Mouse (Mus musculus): ENCODE data around the gene Gm44511. TPM values are rescaled to one million over a fixed set of nuclear protein-coding genes. Genes with fewer than 3 reads are reported as not detected.
A peak's percentile ranks its signal among the peaks of the same experiment; 100 is the strongest.
"Not testable (repeated sequence)": the region's sequence is repeated elsewhere in the genome, so short reads cannot be mapped to it uniquely, and the experiment has no call there.

The Gm44511 gene
- total RNA-seq, 2 experiments from 2014 or later = not detected

DNA sequence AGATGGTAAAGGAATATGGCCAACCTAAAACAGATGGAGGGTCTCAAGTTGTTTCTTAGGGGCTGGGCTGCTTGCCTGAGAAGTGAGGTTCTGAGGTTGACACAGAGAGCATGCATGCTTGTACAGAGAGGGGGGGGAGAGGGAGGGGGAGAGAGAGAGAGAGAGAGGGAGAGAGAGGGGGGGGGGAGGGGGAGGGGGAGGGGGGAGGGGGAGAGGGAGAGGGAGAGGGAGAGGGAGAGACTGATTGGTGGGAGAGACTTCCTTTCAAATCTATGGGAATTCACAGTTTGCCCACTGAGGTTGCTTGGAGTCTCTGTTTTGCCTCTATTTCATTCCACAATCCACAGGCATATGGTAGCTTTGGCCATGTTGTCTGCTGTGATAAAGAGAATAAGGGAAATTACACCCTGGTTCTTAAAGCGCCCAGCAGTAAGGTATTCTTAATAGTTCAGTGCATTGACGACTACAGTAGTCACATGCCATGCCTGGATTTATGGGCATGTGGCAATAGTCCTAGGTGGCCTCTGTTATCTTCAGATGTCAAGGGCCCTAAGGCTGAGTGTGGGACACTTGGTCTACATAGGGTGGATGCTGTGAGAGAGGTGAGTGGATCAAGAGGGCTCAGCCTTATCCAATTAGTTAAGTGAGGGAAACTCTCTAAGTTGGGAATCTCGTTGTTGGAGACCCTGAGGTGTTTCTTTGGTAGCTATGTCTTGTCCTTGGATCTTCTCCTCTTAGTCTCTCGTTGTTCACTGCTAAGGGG is 15.4 kb upstream of the Gm44511 start:
- no peak for ATAC-seq (replicated peaks; ENCODE audit: poor library complexity)

DNA sequence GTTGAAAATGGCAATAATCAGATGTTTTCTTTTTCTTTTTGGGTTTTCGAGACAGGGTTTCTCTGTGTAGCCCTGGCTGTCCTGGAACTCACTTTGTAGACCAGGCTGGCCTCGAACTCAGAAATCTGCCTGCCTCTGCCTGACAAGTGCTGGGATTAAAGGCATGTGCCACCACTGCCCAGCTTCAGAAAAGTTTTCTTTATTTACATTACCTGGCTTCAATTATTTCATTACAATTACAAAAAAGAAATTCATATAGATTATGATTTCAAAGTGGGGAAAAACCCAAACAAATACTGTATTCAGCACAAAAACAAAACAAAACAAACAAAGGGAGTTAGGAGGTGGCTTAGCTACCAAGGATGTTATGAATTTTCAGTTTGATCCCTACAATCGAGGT is 14.6 kb upstream of the Gm44511 start:
- not testable (repeated sequence) for ATAC-seq (replicated peaks; ENCODE audit: poor library complexity)

DNA sequence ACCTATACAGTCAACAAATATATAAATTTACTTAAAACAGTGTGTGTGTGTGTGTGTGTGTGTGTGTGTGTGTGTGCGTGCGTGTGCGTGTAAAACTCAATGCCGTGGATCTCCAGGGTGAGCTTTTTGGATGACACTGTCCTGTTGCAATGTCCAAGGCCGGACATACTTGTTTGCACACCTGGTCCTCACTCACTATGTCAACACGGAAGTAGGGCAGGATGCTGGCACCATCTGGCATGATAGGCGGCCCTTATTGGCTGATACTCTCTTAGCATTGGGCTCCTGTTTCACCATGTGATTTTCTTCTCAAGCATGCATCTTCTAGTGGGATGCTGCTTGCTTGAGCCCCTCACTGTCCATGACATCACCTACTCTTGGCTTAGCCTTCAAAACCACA is 13.8 kb upstream of the Gm44511 start:
- no peak for ATAC-seq (replicated peaks; ENCODE audit: poor library complexity)

DNA sequence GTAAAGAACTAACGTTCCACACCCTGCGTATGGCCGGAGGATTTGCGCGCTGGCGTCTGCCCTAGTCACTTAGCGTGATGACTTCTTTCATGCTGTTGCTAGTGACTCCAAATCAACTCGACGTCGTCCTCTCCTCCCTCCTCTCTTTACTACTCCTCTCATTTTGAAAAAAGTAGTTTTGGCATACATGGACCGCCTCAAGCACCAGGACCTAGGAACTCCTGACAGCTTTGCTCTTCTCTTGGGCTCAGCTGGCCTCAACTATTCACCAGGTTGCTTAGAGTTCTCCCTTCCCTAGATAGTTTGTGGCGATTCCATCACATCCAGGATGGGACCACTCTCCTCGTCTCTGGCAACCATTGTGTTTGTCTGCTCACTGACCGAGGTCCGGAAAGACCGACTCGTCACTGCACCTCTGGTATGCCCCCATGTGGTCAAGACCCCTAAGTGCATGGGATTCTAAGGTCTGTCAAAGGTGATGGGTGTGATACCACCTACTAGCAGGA is 13.2 kb upstream of the Gm44511 start:
- ATAC-seq (replicated peaks; ENCODE audit: poor library complexity) = peak; percentile 47

DNA sequence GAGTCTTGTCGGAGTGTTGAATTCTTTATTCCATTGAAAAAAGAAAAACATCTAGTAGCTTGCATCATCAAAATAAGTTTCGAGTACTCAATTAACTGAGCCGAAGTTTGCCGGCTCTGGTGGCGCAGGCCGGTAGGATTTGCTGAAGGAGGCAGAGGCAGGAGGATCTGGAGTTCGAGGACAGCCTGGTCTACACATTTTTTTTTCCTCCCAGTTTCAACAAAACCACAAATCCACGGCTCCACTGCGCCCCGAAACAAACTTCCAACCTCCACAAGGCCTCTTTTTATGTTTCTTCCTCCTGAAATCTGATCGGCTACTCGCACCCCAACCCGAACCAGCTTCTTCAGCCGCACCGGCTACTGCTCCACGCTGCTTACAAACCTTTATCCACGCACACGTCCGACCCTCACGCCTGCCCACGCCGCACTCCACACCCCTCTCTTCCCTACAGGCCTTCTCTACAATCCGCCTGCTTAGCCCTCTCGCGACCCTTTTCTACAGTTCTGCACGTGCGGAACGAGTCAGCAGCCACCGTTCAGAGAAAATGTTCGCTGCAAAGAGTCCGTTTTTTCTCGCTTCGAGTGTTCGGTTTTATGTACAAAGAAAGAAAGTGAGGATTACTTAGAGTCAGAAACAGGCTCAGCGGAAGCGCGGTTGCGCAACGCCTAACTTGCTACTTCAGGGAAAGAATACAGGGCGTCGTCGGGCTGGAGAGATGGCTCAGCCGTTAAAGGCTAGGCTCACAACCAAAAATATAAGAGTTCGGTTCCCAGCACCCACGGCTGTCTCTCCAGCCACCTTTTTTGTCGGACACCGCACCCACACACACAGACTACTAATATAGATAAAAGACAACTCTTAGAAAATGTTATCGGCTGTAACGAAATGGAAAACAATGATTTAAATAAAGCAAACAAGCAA is 12.5 kb upstream of the Gm44511 start:
- ATAC-seq (replicated peaks; ENCODE audit: poor library complexity) = peak; percentile 18

DNA sequence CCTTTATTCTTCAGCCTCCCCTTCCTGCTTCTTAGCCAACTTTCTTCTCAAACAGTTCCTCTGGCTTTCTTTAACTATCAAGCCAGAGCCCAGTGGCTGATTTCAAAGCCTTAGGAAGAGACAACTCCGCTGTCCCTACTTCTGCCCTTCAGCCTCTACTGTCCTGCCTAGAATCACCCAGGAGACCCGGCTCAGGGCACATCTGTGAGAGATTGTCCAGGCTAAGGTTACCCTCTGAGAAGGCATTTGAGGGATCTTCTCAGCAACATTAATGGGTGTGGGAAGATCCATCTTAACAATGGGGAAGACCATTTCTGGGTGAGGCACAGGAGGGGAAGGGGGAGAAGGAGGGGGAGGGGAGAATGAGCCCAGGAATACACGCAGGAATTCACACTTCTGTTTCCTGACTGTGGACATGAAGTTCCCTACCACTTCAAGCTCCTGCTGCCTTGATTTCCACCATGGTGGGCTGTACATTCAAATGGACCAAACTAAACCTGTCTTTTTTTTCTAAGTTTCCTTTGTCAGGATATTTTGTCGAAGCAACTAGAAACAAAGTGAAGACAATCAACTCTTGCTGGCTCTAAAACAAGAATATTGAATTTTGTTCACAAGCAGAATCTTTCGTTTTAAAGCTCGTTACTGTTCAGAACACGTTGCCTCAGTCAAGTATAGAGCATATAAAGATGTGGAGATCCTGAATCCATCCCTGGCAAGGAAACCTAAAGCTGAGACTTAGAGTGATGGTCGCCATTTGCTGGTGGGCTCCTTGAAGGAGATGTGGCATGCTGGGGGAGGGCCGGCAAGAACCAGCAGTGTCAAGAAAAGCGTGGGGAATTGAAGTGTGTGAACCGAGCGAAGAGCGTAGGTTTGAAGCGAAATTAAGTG is 11.6 kb upstream of the Gm44511 start:
- no peak for ATAC-seq (replicated peaks; ENCODE audit: poor library complexity)

DNA sequence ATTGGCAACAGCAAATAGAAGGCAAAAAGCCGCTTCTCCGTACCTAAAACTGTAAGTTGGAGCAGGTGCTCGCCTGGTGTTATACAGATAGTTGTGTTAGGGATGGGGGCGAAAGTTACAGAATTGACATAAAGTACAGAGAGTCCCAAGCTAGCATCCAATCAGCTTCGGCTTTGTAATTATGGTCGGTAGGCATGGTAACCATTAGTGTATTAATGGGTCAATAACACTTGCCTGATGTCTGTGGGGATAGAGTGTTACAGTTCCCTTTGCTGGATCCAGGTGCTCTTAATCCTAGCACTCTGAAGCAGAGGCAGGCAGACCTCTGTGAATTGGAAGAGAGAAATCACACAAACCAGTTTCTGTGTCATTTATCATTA is 10.8 kb upstream of the Gm44511 start:
- ATAC-seq (replicated peaks; ENCODE audit: poor library complexity) = no peak

DNA sequence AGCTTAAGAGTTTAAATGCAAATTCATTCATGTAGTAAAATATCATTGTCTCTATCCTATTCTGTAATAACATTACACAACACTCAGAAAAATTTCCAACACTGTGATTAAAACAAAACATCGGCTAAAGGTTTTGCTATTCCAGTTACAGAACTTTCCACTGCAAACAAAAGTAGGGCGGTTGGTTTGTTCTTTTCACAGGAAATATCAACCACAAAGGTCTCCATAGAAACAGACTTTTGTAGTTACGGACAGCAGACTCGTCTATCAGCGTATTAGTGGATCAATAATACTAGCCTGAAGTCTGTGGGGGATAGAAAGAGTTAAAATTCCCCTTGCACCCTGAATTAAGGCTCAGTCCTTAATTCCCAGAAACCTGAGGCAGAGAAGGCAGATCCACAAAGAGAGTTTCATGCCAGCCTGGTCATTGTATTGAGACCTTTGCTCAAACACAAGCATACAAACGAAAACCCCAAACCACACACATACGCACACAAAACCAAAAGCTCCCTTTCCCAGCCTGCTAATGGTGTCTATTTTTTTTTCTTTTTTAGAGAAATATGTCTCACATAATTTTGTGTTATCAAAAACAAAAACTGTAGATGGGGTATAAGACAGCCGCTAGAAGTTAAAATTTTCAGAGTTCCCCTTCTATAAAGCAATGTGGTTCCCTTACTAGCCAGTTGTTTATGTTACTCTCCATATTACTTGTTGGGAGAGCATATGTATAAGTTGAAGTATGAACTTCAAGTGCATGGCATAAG is 10.3 kb upstream of the Gm44511 start:
- ATAC-seq (replicated peaks; ENCODE audit: poor library complexity) = no peak

DNA sequence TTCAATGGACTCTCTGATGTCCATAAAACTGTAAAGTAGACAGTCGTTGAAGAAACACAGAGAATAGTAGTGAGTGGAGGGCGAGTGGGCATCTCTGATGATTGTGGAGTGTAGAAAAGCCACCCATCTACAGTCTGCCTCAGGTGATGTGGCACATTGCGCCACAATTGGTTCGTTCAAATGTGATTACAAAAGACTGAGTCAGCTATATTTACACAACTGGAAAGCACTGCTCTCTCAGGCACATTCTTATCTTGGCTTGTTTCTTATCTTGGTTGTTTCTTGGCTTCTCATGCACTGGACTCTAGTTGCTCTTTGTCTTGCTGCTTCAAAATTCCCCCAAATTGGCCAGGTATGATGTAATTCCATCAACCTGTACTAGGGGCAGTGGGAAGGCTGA is 9.5 kb upstream of the Gm44511 start:
- ATAC-seq (replicated peaks; ENCODE audit: poor library complexity) = peak; percentile 10; the same call in 1 of the 2 replicates

DNA sequence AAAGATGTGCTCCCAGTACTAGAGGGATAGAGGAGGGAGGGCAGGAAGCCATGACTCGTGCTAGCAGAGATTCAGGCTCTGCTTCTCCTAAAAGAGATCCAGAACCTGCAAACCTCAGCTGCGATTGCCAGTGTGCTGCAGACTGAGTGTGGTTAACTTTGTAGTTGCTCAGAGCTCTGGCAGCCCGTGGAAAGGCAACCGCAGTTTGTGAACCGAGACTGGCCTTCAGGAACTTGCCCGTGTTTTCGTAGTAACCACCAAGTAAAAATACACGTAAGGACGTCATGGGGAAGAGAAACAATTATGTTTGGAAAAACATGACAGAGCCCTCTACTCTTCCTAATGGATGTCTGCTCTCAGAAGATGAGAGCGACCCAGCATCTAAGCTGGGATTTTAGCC is 6.9 kb upstream of the Gm44511 start:
- no peak for ATAC-seq (replicated peaks; ENCODE audit: poor library complexity)

DNA sequence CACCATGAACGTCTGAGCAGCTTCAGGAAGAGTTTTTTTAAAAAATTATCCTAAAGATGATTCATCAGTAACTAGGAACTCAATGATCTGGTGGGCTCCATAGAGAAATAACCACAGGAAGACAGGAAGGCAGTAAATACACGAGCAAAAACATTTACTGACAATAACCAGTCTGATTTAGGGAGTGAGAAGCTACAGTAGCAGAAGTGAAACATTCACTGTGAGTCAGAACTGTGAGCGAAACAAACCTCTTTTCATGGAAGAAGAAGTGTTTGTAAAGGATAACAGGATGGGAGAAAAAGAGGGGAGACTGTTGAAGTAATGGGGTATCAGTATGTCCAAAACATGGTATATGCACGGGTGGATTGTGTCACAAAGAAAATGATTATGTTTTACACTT is 3.7 kb upstream of the Gm44511 start:
- ATAC-seq (replicated peaks; ENCODE audit: poor library complexity) = no peak; the same call in 1 of the 2 replicates

DNA sequence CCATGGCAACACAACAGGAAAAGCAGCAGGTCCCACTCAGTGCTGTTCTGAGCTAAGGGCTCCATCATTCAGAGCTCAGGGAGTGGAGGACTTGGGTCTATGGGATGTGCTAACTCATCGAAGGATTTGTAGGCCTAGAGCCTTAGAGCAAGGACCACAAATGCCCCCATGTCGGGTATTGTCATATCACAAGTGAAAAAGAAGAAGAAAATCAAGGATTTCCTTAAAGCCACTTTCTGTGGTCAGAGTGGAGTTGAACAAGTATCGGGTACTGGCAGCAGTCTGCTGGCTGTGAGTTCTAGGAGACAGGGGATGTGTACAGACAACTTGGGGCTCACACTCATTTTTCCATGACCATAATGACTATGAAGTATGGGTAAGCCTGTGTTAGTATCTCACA is 666 bp upstream of the Gm44511 start:
- ATAC-seq (replicated peaks; ENCODE audit: poor library complexity) = 0 out of 2 replicates have a peak, but pooled peaks have one; percentile 17

DNA sequence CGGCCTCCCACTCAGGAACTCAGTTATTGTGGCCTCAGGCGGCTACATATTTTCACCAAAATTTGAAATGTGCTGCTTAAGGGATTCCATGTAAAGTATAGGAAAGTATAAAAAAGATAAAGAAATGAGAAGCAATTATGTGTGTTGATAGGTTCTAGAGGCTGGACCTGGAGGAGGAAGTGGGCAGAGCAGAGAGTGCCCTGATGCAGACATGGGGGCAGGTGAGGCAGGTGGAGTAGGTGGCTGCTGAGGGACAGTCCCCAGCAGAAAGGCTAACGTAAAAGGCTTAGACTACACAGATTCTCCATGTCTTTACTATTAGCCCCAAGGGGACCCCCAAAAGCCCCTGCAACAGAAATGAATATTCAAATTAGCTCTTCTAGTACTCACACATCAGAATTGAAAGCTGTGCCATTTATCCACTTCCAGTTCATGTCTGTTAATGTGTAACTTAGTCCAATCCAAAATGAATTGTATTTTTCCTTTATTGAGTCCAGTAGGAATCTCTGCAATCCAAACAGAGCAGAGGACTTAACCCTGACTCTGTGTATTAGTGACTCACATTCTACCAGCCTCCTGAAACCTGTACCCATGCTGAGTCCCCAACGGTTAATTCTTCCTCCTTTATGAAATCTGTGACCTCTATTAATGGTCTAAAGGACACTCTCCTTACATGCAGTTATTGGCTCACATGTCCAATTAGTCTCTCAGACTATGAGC is 7.9 kb downstream of the Gm44511 start:
- ATAC-seq (replicated peaks; ENCODE audit: poor library complexity) = no peak

DNA sequence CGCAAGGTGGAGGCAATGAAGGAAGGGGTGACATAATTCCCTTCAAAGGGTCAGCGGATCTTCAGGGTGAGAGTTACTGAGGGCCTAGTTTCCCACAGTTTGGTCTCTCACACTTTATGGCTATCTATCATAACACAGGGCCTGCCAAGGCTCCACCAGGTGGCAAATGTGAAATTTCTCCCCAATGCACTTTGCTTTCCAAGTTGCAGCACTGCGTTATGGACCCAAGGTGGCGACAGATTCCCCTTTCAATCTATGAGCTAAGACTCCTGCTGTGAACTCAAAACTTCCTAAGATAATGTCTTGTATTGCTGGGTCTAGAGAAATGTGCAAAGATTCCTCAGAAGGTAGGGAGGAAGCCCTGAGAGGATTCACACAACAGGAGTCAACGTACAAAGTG is 17.6 kb downstream of the Gm44511 start:
- peak; percentile 92 for ATAC-seq (replicated peaks; ENCODE audit: poor library complexity)

DNA sequence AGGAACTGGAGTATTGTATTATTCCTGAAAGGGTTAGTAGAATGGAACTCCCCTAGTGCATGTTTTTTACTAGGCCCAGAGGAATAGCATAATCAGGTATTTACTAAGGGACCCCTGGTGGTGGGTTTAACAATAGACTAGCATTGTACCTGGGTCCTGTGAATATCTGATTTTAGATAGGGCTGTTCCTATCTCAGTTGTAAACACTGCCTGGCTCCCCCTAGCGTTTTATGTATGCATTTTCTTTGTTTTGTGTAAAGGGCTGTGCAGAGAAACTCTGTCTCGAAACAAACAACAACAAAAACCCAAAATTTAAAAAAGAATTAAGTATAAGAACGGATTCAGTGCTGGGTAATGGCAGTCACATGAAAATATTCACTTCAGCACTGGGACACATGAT is 19.1 kb downstream of the Gm44511 start:
- no peak for ATAC-seq (replicated peaks; ENCODE audit: poor library complexity)

DNA sequence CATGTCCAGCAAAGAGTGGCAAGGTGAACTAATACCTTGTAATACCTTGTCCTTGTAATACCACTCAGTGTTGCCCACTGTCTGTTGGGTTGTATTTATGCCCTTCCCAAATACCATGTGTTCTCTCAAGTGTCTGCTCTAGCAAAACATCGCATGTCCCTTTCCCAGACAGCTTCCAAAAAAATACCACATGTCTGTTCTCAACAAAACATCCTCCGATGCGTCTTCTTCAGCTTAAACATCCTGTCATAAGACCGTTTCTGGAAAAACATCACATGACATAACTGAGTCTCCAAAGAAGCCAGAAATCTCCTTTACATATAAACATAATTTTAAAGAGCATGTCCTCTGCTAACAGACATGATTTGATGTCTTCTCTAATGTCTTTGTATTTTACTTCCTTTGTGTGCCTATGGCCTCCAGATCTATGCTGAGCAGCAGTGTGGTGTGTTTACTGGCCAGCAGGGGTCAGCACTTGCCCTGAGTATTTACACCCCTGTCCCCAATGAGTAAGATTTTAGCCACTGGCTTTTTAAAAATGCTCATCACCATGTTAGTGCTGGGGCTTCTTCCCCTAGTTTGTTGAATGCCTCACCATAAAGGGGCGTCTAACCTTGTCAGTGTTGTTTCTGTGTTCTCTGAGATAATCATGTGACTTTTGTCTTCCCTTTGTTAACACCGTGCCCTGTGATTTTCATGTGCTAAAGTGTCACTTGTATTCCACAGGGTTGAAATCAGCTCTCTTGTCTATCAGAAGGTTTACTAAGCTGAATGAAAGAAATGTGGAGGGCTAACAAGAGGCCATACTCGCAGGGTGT is 21.1 kb downstream of the Gm44511 start:
- peak; percentile 63 for ATAC-seq (replicated peaks; ENCODE audit: poor library complexity)

DNA sequence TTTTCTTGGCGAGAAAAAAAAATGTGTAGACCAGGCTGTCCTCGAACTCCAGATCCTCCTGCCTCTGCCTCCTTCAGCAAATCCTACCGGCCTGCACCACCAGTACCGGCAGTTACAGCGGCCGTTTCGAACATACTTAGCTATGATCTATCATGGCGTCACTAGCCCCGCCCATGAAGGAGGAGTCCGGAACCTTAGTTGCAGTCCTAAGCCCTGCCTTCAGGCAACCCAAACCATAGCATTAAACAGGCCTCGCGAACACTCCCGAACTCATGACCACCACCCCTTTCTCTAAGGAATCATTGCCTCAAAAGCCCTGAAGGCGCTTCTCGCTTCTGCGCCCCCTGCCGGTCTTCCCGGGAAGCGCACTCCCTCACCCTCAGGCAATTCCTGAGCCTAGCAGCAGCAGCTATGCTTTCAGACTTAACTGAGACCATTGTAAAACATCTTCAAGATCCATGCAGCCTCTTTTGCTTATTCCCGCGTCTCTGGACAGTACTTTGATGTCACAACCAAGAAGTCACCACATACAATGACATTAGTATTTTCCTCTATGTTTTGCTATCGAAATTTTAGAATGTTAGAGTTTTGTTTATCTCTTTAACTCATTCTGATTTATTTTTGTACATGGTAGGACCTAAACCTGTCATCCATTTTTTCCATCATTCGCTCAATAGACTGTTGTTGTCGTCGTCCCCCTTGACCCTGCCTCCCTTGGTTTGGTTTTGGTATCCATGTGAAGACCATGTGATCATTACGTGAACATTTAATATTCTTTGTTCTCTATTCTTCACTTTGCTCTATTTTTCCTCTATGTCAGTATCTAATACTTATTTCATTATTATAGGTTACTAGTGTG is 22.9 kb downstream of the Gm44511 start:
- ATAC-seq (replicated peaks; ENCODE audit: poor library complexity) = peak; percentile 69

DNA sequence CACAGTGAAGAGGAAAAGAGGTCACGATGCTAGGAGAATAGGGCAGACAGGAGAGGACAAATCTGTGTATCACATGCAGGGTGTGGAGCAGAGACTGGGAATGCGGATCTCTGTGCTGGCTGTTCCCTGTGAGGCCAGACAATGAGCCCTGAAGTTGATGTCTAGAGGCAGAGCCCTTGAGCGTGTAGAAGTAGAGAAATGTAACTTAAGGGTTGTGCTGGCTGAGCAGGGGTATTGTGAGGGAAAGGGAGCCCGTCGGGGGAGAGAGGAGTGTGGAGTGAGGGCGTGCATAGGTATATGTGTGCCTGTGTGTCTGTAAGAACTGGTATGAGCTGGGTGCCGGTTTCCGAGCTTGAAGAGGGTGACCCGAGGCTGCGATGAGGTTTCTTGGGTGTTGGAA is 23.6 kb downstream of the Gm44511 start:
- peak; percentile 5; the same call in 1 of the 2 replicates for ATAC-seq (replicated peaks; ENCODE audit: poor library complexity)
